Mouse (Mus musculus): ENCODE measurements around the gene Dnal1. TPM values are rescaled to one million over a fixed set of nuclear protein-coding genes. Genes with fewer than 3 reads are reported as not detected.

Dnal1 gene
- polyA plus RNA-seq, 1 experiment from 2014 or later, result 0.23 TPM

DNA sequence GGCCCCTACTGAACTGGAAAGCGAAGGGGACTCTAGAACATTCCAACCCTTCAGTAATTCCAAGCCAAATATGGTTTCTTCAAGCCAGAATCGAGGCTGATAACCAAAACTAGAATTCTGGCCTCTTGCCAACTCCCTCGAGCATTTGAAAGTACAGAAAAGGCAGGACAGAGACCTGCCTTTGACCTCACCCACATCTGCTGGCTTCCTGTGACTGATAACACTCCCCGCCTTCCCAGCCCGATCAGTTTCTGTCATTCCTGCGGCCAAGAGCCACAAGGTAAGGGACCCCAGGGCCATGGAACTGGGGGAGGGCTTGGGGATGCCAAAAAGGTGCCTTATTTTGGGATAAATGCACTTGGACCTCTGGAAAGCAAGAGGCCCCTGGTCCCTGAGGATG is 36.8 kb downstream of the Dnal1 start:
- ATAC-seq (ENCODE audit: insufficient read depth), result peak; percentile 87
- H3K27me3 ChIP-seq, result no peaks in the 10 kb centered on the region
- peaks cover 58% of the 10 kb centered on the region for H3K36me3 ChIP-seq (replicated peaks)
- H3K9ac ChIP-seq, result peak overlapping the region; percentile 69
- peak overlapping the region; percentile 64 for H3K4me2 ChIP-seq
- H3K4me1 ChIP-seq (replicated peaks), result peaks cover 83% of the 10 kb centered on the region
- peak overlapping the region; percentile 60 for H3K4me3 ChIP-seq (replicated peaks)
- no peaks in the 10 kb centered on the region for H3K9me3 ChIP-seq (replicated peaks)
- peak overlapping the region; percentile 92 for H3K27ac ChIP-seq (replicated peaks)
- 11% methylated on average over 6 of the region's 6 CpGs for WGBS (ENCODE audit: insufficient replicate concordance)

GRCm38 (mm10) chr12:84151911-84152310 is 37.7 kb downstream of the Dnal1 start:
- peak overlapping the region; percentile 92 for H3K27ac ChIP-seq (replicated peaks)
- ATAC-seq (ENCODE audit: insufficient read depth), result no peak
- peaks cover 67% of the 10 kb centered on the region for H3K36me3 ChIP-seq (replicated peaks)
- peaks cover 78% of the 10 kb centered on the region for H3K4me1 ChIP-seq (replicated peaks)
- 63% methylated on average over 10 of the region's 10 CpGs for WGBS (ENCODE audit: insufficient replicate concordance)
- H3K4me2 ChIP-seq, result peak overlapping the region; percentile 64
- peak overlapping the region; percentile 69 for H3K9ac ChIP-seq
- no peaks in the 10 kb centered on the region for H3K9me3 ChIP-seq (replicated peaks)
- no peaks in the 10 kb centered on the region for H3K27me3 ChIP-seq
- H3K4me3 ChIP-seq (replicated peaks), result peak overlapping the region; percentile 60

DNA sequence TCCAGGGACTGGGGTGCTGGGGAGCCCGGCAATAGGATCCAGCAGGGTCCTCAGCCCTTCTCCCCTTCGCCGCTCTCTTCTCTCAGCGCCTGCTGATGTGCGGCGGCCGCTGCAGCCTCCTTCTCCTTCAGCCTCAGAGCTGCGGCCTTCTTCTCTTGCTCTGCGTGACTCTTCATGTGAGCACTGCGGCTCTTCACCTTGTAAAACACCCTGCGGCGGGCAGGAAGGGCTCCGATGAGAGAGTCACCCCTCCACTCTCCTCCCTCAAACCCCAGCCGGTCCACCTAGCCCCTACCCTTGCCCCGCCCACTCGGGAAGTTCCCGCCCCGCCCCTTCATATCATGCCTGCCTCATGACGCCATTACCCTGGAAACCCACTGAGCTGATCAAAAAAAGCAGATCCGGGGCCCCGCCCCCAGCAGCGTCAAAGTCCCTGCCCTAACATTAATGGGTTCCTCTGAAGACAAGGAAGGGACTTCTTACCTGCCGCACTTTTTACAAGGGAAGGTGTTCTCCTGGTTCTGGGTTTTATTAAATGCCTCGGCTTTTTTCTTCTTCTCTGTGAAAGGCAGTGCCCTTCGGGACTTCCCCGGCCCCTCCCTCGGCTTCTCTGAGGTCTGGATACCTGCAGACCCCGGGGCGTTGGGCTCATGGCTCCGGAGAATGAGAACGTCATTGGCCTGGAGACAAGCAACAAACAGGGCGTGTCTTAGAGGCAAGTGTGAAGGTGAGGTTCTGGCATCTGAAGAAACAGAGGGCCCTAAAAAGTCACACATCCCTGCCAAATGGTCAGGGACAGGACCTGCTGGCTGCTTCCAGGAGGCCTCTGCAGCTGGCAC is 38.4 kb downstream of the Dnal1 start:
- peak overlapping the region; percentile 64 for H3K4me2 ChIP-seq
- peaks cover 71% of the 10 kb centered on the region for H3K4me1 ChIP-seq (replicated peaks)
- H3K27ac ChIP-seq (replicated peaks), result peak overlapping the region; percentile 92
- H3K9me3 ChIP-seq (replicated peaks), result no peaks in the 10 kb centered on the region
- 69% methylated on average over 32 of the region's 32 CpGs for WGBS (ENCODE audit: insufficient replicate concordance)
- peak overlapping the region; percentile 60 for H3K4me3 ChIP-seq (replicated peaks)
- ATAC-seq (ENCODE audit: insufficient read depth), result peak; percentile 19; the same call in 1 of the 2 replicates
- no peaks in the 10 kb centered on the region for H3K27me3 ChIP-seq
- H3K36me3 ChIP-seq (replicated peaks), result peaks cover 74% of the 10 kb centered on the region
- H3K9ac ChIP-seq, result peak overlapping the region; percentile 69

DNA sequence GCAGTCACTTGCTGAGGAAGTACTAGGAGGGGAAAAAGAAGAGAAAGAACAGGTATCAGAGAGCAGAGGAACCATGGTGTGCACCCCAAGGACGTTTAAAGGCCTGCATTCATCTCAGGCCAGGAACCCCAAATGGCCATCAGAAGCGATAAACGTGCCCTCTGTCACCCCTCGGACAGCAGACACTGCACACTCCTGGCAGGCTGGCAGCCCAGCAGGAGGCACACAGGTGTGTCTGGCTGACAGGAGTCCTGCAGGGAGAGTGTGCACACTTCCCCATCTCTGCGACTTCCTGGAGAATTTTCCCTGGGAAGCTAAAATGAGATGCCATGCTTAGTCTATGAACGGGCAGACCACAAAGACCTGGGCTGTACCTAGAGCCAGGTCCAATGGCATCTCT is 39.2 kb downstream of the Dnal1 start:
- no peak for ATAC-seq (ENCODE audit: insufficient read depth)
- Histone ChIP-seq H3K4me3 (replicated peaks) (no peak overlapping the region), H3K27me3 (no peaks in the 10 kb centered on the region), H3K36me3 (replicated peaks) (peaks cover 82% of the 10 kb centered on the region), H3K27ac (replicated peaks) (peak overlapping the region; percentile 92), H3K9me3 (replicated peaks) (no peaks in the 10 kb centered on the region), H3K4me1 (replicated peaks) (peaks cover 63% of the 10 kb centered on the region), H3K9ac (0 out of 2 replicates have a peak overlapping the region, but pooled peaks have one; percentile 33), H3K4me2 (peak overlapping the region; percentile 64)
- WGBS (ENCODE audit: insufficient replicate concordance), result 78% methylated on average over 6 of the region's 6 CpGs

DNA sequence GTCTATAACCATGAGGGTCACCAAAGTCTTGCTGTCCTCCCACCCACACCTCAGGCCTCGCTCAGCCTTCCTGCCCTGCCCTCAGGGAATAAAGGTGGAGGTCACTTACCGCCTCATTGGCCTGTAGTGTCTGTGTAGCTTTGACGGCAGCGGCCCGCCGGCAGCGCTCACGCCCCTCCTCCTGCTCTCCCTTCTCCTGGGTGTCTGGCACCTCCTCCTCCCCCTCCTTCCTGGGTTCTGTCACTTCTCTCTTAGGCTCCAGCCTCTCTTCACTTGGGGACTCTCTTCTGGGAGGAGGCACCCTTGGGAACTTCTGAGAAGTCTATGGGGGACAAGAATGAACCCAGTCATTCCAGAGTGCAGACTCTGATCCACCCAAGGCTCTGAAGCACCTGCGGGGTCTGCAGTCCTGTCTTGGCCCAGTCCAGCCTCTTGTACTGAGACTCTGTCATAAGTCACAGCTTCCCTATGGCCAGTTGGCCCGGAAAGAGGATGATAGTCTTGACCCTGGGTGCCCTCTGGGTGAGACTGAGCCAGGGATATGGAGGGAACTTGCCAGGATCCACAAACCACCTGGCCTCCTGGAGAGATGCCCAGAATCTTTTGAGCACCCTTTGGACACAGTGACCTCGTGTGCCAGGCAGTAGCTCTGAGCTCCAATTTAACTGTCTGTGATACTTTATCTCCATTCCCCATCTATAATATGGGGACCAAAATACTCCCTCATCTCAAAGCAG is 40.8 kb downstream of the Dnal1 start:
- Histone ChIP-seq H3K36me3 (replicated peaks) (peaks cover 93% of the 10 kb centered on the region), H3K4me2 (no peak overlapping the region), H3K4me3 (replicated peaks) (no peak overlapping the region), H3K4me1 (replicated peaks) (peaks cover 50% of the 10 kb centered on the region), H3K9me3 (replicated peaks) (no peaks in the 10 kb centered on the region), H3K27ac (replicated peaks) (no peak overlapping the region), H3K9ac (no peak overlapping the region), H3K27me3 (no peaks in the 10 kb centered on the region)
- WGBS (ENCODE audit: insufficient replicate concordance), result 75% methylated on average over 11 of the region's 11 CpGs
- ATAC-seq (ENCODE audit: insufficient read depth), result no peak

- Histone ChIP-seq H3K9me3 (replicated peaks) (no peaks in the 10 kb centered on the region), H3K36me3 (replicated peaks) (peaks cover 93% of the 10 kb centered on the region), H3K4me1 (replicated peaks) (peaks cover 48% of the 10 kb centered on the region), H3K4me2 (no peak overlapping the region), H3K4me3 (replicated peaks) (no peak overlapping the region), H3K9ac (no peak overlapping the region), H3K27ac (replicated peaks) (no peak overlapping the region), H3K27me3 (no peaks in the 10 kb centered on the region)
- WGBS (ENCODE audit: insufficient replicate concordance), result 69% methylated on average over 2 of the region's 2 CpGs
- ATAC-seq (ENCODE audit: insufficient read depth), result no peak
Observed at GRCm38 (mm10) chr12:84155523-84155871, 41.3 kb downstream of the Dnal1 start.

- H3K4me3 ChIP-seq (replicated peaks), result no peak overlapping the region
- no peaks in the 10 kb centered on the region for H3K9me3 ChIP-seq (replicated peaks)
- 94% methylated on average over 18 of the region's 18 CpGs for WGBS (ENCODE audit: insufficient replicate concordance)
- H3K27me3 ChIP-seq, result no peaks in the 10 kb centered on the region
- H3K36me3 ChIP-seq (replicated peaks), result peaks cover 99% of the 10 kb centered on the region
- H3K27ac ChIP-seq (replicated peaks), result no peak overlapping the region
- no peak for ATAC-seq (ENCODE audit: insufficient read depth)
- peaks cover 48% of the 10 kb centered on the region for H3K4me1 ChIP-seq (replicated peaks)
- H3K4me2 ChIP-seq, result no peak overlapping the region
- no peak overlapping the region for H3K9ac ChIP-seq
Observed at GRCm38 (mm10) chr12:84156210-84156609, 42.0 kb downstream of the Dnal1 start.

- H3K27ac ChIP-seq (replicated peaks), result no peak overlapping the region
- no peak overlapping the region for H3K4me2 ChIP-seq
- H3K9ac ChIP-seq, result no peak overlapping the region
- no peaks in the 10 kb centered on the region for H3K27me3 ChIP-seq
- H3K9me3 ChIP-seq (replicated peaks), result no peaks in the 10 kb centered on the region
- 79% methylated on average over 14 of the region's 14 CpGs for WGBS (ENCODE audit: insufficient replicate concordance)
- H3K4me3 ChIP-seq (replicated peaks), result no peak overlapping the region
- H3K36me3 ChIP-seq (replicated peaks), result peaks cover 100% of the 10 kb centered on the region
- peaks cover 47% of the 10 kb centered on the region for H3K4me1 ChIP-seq (replicated peaks)
- ATAC-seq (ENCODE audit: insufficient read depth), result no peak
Observed at GRCm38 (mm10) chr12:84158156-84158555, 44.0 kb downstream of the Dnal1 start.

DNA sequence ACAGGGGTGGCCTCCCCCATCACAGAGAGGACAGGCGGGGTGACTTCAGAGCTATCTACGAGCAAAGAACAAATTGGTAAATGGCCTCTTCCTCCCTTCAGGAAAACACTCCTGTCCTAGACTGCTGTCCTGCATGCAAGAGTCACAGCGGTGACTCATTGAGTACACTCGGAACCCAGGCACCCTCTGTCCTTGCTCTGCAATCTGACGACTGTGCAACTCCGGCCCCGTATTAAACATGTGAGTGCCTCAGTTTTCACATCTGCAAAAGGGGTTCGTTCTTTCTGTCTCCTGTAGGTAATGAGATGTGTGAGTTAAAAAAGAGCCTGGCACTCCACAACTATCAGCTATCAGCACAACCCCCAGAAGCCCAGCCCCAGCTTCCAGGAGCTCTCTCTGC is 46.3 kb downstream of the Dnal1 start:
- whole genome bisulfite sequencing (ENCODE audit: insufficient replicate concordance), result 92% methylated on average over 8 of the region's 8 CpGs
- ATAC-seq (ENCODE audit: insufficient read depth), result no peak
- Histone ChIP-seq H3K9me3 (replicated peaks) (no peaks in the 10 kb centered on the region), H3K9ac (no peak overlapping the region), H3K27me3 (no peaks in the 10 kb centered on the region), H3K4me1 (replicated peaks) (peaks cover 45% of the 10 kb centered on the region), H3K4me3 (replicated peaks) (no peak overlapping the region), H3K36me3 (replicated peaks) (peaks cover 100% of the 10 kb centered on the region), H3K4me2 (no peak overlapping the region), H3K27ac (replicated peaks) (peak overlapping the region; percentile 81)

GRCm38 (mm10) chr12:84161116-84161515 is 47.0 kb downstream of the Dnal1 start:
- peak; percentile 80 for ATAC-seq (ENCODE audit: insufficient read depth)
- Histone ChIP-seq H3K9me3 (replicated peaks) (no peaks in the 10 kb centered on the region), H3K4me3 (replicated peaks) (no peak overlapping the region), H3K27me3 (no peaks in the 10 kb centered on the region), H3K36me3 (replicated peaks) (peaks cover 100% of the 10 kb centered on the region), H3K4me1 (replicated peaks) (peaks cover 49% of the 10 kb centered on the region), H3K4me2 (peak overlapping the region; percentile 41), H3K27ac (replicated peaks) (peak overlapping the region; percentile 81), H3K9ac (peak overlapping the region; percentile 23; the same call in 1 of the 2 replicates)
- WGBS (ENCODE audit: insufficient replicate concordance), result 30% methylated on average over 8 of the region's 8 CpGs
